Mouse (Mus musculus): ENCODE data around the gene Ube4a. TPM values are rescaled to one million over a fixed set of nuclear protein-coding genes. Genes with fewer than 3 reads are reported as not detected.

Ube4a gene
- 24.3 and 29.1 TPM in 2 replicates for polyA plus RNA-seq (2015; fragmentation: Nextera tagmentation; extraction: Ambion mirVana)

- H3K4me2 ChIP-seq (replicated peaks; ENCODE audit: low read depth, low read length), result peak within 1 kb of the TSS; percentile 91
- peak within 1 kb of the TSS; percentile 76 for H3K4me3 ChIP-seq (ENCODE audit: low read length)
- H3K36me3 ChIP-seq (ENCODE audit: insufficient read depth, low read length), result peaks cover 7% of the 10 kb centered on the region; the same call in 1 of the 2 replicates
- peak within 1 kb of the TSS; percentile 52; the same call in 1 of the 2 replicates for H3K27ac ChIP-seq (ENCODE audit: low read length)
- no peaks in the 10 kb centered on the region for H3K9me3 ChIP-seq (ENCODE audit: low read length)
- peak within 1 kb of the TSS; percentile 82 for H3K9ac ChIP-seq (replicated peaks; ENCODE audit: low read length)
- ATAC-seq (ENCODE audit: low FRiP score, low TSS enrichment), result peak; percentile 97
- H3K4me1 ChIP-seq (ENCODE audit: insufficient read depth, low read length), result peaks cover 15% of the 10 kb centered on the region; the same call in 1 of the 2 replicates
- no peaks in the 10 kb centered on the region for H3K27me3 ChIP-seq (ENCODE audit: insufficient read depth, low read length)
- WGBS, result under 1% methylated on average over 39 of the region's 39 CpGs
These were observed at the start of gene Ube4a for GRCm38 (mm10) chr9:44965126-44965832. Ube4a (minus strand) TSS chr9:44965600.

GRCm38 (mm10) chr9:45014879-45015278 lies 49.5 kb upstream of the Ube4a start:
- Histone ChIP-seq H3K4me2 (replicated peaks; ENCODE audit: low read depth, low read length) (no peak overlapping the region), H3K4me1 (ENCODE audit: insufficient read depth, low read length) (no peaks in the 10 kb centered on the region), H3K9me3 (ENCODE audit: low read length) (no peaks in the 10 kb centered on the region), H3K27me3 (ENCODE audit: insufficient read depth, low read length) (no peaks in the 10 kb centered on the region), H3K9ac (replicated peaks; ENCODE audit: low read length) (no peak overlapping the region), H3K36me3 (ENCODE audit: insufficient read depth, low read length) (no peaks in the 10 kb centered on the region), H3K4me3 (ENCODE audit: low read length) (no peak overlapping the region), H3K27ac (ENCODE audit: low read length) (no peak overlapping the region)
- 47% methylated on average over 2 of the region's 2 CpGs for WGBS
- no peak for ATAC-seq (ENCODE audit: low FRiP score, low TSS enrichment)

GRCm38 (mm10) chr9:45011291-45011690 lies 45.9 kb upstream of the Ube4a start:
- Histone ChIP-seq H3K4me2 (replicated peaks; ENCODE audit: low read depth, low read length) (no peak overlapping the region), H3K9ac (replicated peaks; ENCODE audit: low read length) (no peak overlapping the region), H3K36me3 (ENCODE audit: insufficient read depth, low read length) (no peaks in the 10 kb centered on the region), H3K9me3 (ENCODE audit: low read length) (no peaks in the 10 kb centered on the region), H3K27me3 (ENCODE audit: insufficient read depth, low read length) (no peaks in the 10 kb centered on the region), H3K27ac (ENCODE audit: low read length) (no peak overlapping the region), H3K4me1 (ENCODE audit: insufficient read depth, low read length) (no peaks in the 10 kb centered on the region), H3K4me3 (ENCODE audit: low read length) (no peak overlapping the region)
- 39% methylated on average over 6 of the region's 6 CpGs for WGBS
- ATAC-seq (ENCODE audit: low FRiP score, low TSS enrichment), result no peak

GRCm38 (mm10) chr9:45010461-45010860 lies 45.1 kb upstream of the Ube4a start:
- Histone ChIP-seq H3K4me1 (ENCODE audit: insufficient read depth, low read length) (no peaks in the 10 kb centered on the region), H3K9ac (replicated peaks; ENCODE audit: low read length) (no peak overlapping the region), H3K4me2 (replicated peaks; ENCODE audit: low read depth, low read length) (no peak overlapping the region), H3K27ac (ENCODE audit: low read length) (no peak overlapping the region), H3K4me3 (ENCODE audit: low read length) (no peak overlapping the region), H3K9me3 (ENCODE audit: low read length) (no peaks in the 10 kb centered on the region), H3K27me3 (ENCODE audit: insufficient read depth, low read length) (no peaks in the 10 kb centered on the region), H3K36me3 (ENCODE audit: insufficient read depth, low read length) (no peaks in the 10 kb centered on the region)
- ATAC-seq (ENCODE audit: low FRiP score, low TSS enrichment), result no peak
- 69% methylated on average over 4 of the region's 4 CpGs for WGBS

GRCm38 (mm10) chr9:45009180-45010078 lies 44.0 kb upstream of the Ube4a start, which contains the start of gene Cd3e:
Cd3e (minus strand) TSS chr9:45009627.
- 84% methylated on average over 19 of the region's 19 CpGs for WGBS
- Histone ChIP-seq H3K4me3 (ENCODE audit: low read length) (no peak within 1 kb of the TSS), H3K36me3 (ENCODE audit: insufficient read depth, low read length) (no peaks in the 10 kb centered on the region), H3K27me3 (ENCODE audit: insufficient read depth, low read length) (no peaks in the 10 kb centered on the region), H3K4me1 (ENCODE audit: insufficient read depth, low read length) (no peaks in the 10 kb centered on the region), H3K4me2 (replicated peaks; ENCODE audit: low read depth, low read length) (no peak within 1 kb of the TSS), H3K9me3 (ENCODE audit: low read length) (no peaks in the 10 kb centered on the region), H3K9ac (replicated peaks; ENCODE audit: low read length) (no peak within 1 kb of the TSS), H3K27ac (ENCODE audit: low read length) (no peak within 1 kb of the TSS)
- no peak for ATAC-seq (ENCODE audit: low FRiP score, low TSS enrichment)

GRCm38 (mm10) chr9:45008342-45008741 lies 42.9 kb upstream of the Ube4a start:
- no peaks in the 10 kb centered on the region for H3K9me3 ChIP-seq (ENCODE audit: low read length)
- H3K4me1 ChIP-seq (ENCODE audit: insufficient read depth, low read length), result no peaks in the 10 kb centered on the region
- 78% methylated on average over 4 of the region's 4 CpGs for WGBS
- H3K36me3 ChIP-seq (ENCODE audit: insufficient read depth, low read length), result no peaks in the 10 kb centered on the region
- no peaks in the 10 kb centered on the region for H3K27me3 ChIP-seq (ENCODE audit: insufficient read depth, low read length)
- H3K4me2 ChIP-seq (replicated peaks; ENCODE audit: low read depth, low read length), result no peak overlapping the region
- no peak overlapping the region for H3K4me3 ChIP-seq (ENCODE audit: low read length)
- no peak overlapping the region for H3K9ac ChIP-seq (replicated peaks; ENCODE audit: low read length)
- no peak overlapping the region for H3K27ac ChIP-seq (ENCODE audit: low read length)
- no peak for ATAC-seq (ENCODE audit: low FRiP score, low TSS enrichment)

- WGBS, result 74% methylated on average over 12 of the region's 12 CpGs
- Histone ChIP-seq H3K9me3 (ENCODE audit: low read length) (no peaks in the 10 kb centered on the region), H3K36me3 (ENCODE audit: insufficient read depth, low read length) (no peaks in the 10 kb centered on the region), H3K27me3 (ENCODE audit: insufficient read depth, low read length) (no peaks in the 10 kb centered on the region), H3K4me3 (ENCODE audit: low read length) (no peak overlapping the region), H3K9ac (replicated peaks; ENCODE audit: low read length) (no peak overlapping the region), H3K4me2 (replicated peaks; ENCODE audit: low read depth, low read length) (no peak overlapping the region), H3K27ac (ENCODE audit: low read length) (no peak overlapping the region), H3K4me1 (ENCODE audit: insufficient read depth, low read length) (no peaks in the 10 kb centered on the region)
- ATAC-seq (ENCODE audit: low FRiP score, low TSS enrichment), result no peak
These were observed 42.0 kb upstream of the Ube4a start for GRCm38 (mm10) chr9:45007404-45007803.

GRCm38 (mm10) chr9:45000249-45000648 lies 34.8 kb upstream of the Ube4a start:
- 60% methylated on average over 3 of the region's 3 CpGs for WGBS
- H3K27me3 ChIP-seq (ENCODE audit: insufficient read depth, low read length), result no peaks in the 10 kb centered on the region
- no peaks in the 10 kb centered on the region for H3K9me3 ChIP-seq (ENCODE audit: low read length)
- no peaks in the 10 kb centered on the region for H3K36me3 ChIP-seq (ENCODE audit: insufficient read depth, low read length)
- no peaks in the 10 kb centered on the region for H3K4me1 ChIP-seq (ENCODE audit: insufficient read depth, low read length)
- no peak for ATAC-seq (ENCODE audit: low FRiP score, low TSS enrichment)
- H3K27ac ChIP-seq (ENCODE audit: low read length), result no peak overlapping the region
- no peak overlapping the region for H3K4me3 ChIP-seq (ENCODE audit: low read length)
- no peak overlapping the region for H3K4me2 ChIP-seq (replicated peaks; ENCODE audit: low read depth, low read length)
- no peak overlapping the region for H3K9ac ChIP-seq (replicated peaks; ENCODE audit: low read length)

GRCm38 (mm10) chr9:44999776-45000175 lies 34.4 kb upstream of the Ube4a start:
- Histone ChIP-seq H3K27me3 (ENCODE audit: insufficient read depth, low read length) (no peaks in the 10 kb centered on the region), H3K4me2 (replicated peaks; ENCODE audit: low read depth, low read length) (no peak overlapping the region), H3K9ac (replicated peaks; ENCODE audit: low read length) (no peak overlapping the region), H3K9me3 (ENCODE audit: low read length) (no peaks in the 10 kb centered on the region), H3K4me3 (ENCODE audit: low read length) (no peak overlapping the region), H3K27ac (ENCODE audit: low read length) (no peak overlapping the region), H3K4me1 (ENCODE audit: insufficient read depth, low read length) (no peaks in the 10 kb centered on the region), H3K36me3 (ENCODE audit: insufficient read depth, low read length) (no peaks in the 10 kb centered on the region)
- ATAC-seq (ENCODE audit: low FRiP score, low TSS enrichment), result no peak
- 59% methylated on average over 5 of the region's 5 CpGs for WGBS

GRCm38 (mm10) chr9:44999171-44999570 lies 33.8 kb upstream of the Ube4a start:
- WGBS, result 60% methylated on average over 6 of the region's 6 CpGs

More at GRCm38 (mm10) chr9:44999171-44999570, 33.8 kb upstream of the Ube4a start:
- Histone ChIP-seq H3K4me3 (ENCODE audit: low read length) (no peak overlapping the region), H3K36me3 (ENCODE audit: insufficient read depth, low read length) (no peaks in the 10 kb centered on the region), H3K27ac (ENCODE audit: low read length) (no peak overlapping the region), H3K27me3 (ENCODE audit: insufficient read depth, low read length) (no peaks in the 10 kb centered on the region), H3K4me2 (replicated peaks; ENCODE audit: low read depth, low read length) (no peak overlapping the region), H3K9me3 (ENCODE audit: low read length) (no peaks in the 10 kb centered on the region), H3K9ac (replicated peaks; ENCODE audit: low read length) (no peak overlapping the region), H3K4me1 (ENCODE audit: insufficient read depth, low read length) (no peaks in the 10 kb centered on the region)
- no peak for ATAC-seq (ENCODE audit: low FRiP score, low TSS enrichment)
